Mouse (Mus musculus): ENCODE data around the gene Lair1. TPM values are rescaled to one million over a fixed set of nuclear protein-coding genes. Genes with fewer than 3 reads are reported as not detected.

Lair1 gene
- 1.7 and 2.3 TPM in 2 replicates for polyA plus RNA-seq (2015; fragmentation: Nextera tagmentation; extraction: Ambion mirVana)

GRCm38 (mm10) chr7:4063013-4063412 lies at the start of gene Lair1:
TSS of gene Lair1 (minus strand) at chr7:4063204.
- Histone ChIP-seq H3K36me3 (no peaks in the 10 kb centered on the region), H3K27me3 (no peaks in the 10 kb centered on the region), H3K9ac (replicated peaks) (no peak within 1 kb of the TSS), H3K4me3 (no peak within 1 kb of the TSS), H3K27ac (replicated peaks) (no peak within 1 kb of the TSS), H3K4me2 (replicated peaks) (no peak within 1 kb of the TSS), H3K4me1 (no peaks in the 10 kb centered on the region), H3K9me3 (no peaks in the 10 kb centered on the region)
- 85% methylated on average over 2 of the region's 2 CpGs for WGBS
- ATAC-seq (replicated peaks) = no peak

DNA sequence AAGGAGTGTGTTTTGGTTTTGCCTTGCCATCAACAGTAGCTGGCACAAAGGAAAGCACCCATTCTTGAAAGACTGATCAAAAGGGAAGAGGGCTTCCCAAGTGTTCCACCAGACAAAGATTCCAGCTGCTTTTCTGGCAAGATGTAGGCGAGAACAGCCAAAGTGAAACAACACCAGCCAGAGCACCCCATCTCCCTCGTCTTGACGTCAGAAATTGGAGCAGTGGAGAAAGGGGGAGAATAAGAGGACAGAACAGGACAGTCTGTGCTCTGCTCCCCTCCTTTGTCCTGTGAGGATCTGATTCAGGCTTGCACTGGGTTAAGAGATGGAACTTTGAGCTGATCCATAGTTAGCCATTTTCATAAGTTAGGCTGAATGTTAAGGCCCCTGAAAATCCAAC lies 48.8 kb upstream of the Lair1 start:
- no peak; the same call in 1 of the 2 replicates for ATAC-seq (replicated peaks)

DNA sequence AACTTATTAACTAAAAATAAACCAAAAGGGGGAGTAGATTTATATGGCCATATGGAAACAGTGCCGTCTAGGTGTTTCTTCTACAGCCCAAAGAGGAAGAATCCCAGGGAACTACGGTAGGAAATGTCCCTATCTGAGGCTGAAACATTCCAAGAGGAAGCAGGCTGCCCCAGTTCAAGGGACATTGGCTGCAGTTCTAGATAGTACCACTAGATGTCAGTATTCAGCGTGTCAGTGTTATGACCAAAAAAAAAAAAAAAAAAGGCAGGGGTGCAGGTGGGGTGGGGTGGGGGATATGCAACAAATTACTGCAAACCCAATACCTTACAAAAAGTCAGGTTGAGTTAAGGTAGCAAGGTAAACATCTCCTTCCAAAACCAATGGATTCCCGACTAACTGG lies 40.4 kb upstream of the Lair1 start:
- ATAC-seq (replicated peaks) = no peak; the same call in 1 of the 2 replicates
- no peaks in the 10 kb centered on the region for H3K9me3 ChIP-seq
- WGBS = 13% methylated on average over 4 of the region's 4 CpGs
- H3K27me3 ChIP-seq = no peaks in the 10 kb centered on the region
- no peak overlapping the region for H3K4me2 ChIP-seq (replicated peaks)
- no peaks in the 10 kb centered on the region for H3K4me1 ChIP-seq
- H3K36me3 ChIP-seq = no peaks in the 10 kb centered on the region
- no peak overlapping the region for H3K9ac ChIP-seq (replicated peaks)
- no peak overlapping the region for H3K4me3 ChIP-seq
- no peak overlapping the region for H3K27ac ChIP-seq (replicated peaks)

More for the DNA sequence above, 48.8 kb upstream of the Lair1 start:
- Histone ChIP-seq H3K9me3 (no peaks in the 10 kb centered on the region), H3K4me3 (no peak overlapping the region), H3K4me2 (replicated peaks) (no peak overlapping the region), H3K36me3 (no peaks in the 10 kb centered on the region), H3K27me3 (no peaks in the 10 kb centered on the region), H3K9ac (replicated peaks) (no peak overlapping the region), H3K4me1 (peaks cover 3% of the 10 kb centered on the region; the same call in 1 of the 2 replicates), H3K27ac (replicated peaks) (0 out of 2 replicates have a peak overlapping the region, but pooled peaks have one; percentile 15)
- WGBS = 28% methylated on average over 3 of the region's 3 CpGs

- no peak overlapping the region for H3K27ac ChIP-seq (replicated peaks)
- no peak overlapping the region for H3K4me2 ChIP-seq (replicated peaks)
- no peak overlapping the region for H3K9ac ChIP-seq (replicated peaks)
- H3K27me3 ChIP-seq = no peaks in the 10 kb centered on the region
- ATAC-seq (replicated peaks) = no peak
- H3K4me1 ChIP-seq = no peaks in the 10 kb centered on the region
- H3K36me3 ChIP-seq = no peaks in the 10 kb centered on the region
- no peaks in the 10 kb centered on the region for H3K9me3 ChIP-seq
- no peak overlapping the region for H3K4me3 ChIP-seq
- 91% methylated on average over 5 of the region's 5 CpGs for WGBS
These were observed 38.1 kb upstream of the Lair1 start for GRCm38 (mm10) chr7:4101144-4101543.

DNA sequence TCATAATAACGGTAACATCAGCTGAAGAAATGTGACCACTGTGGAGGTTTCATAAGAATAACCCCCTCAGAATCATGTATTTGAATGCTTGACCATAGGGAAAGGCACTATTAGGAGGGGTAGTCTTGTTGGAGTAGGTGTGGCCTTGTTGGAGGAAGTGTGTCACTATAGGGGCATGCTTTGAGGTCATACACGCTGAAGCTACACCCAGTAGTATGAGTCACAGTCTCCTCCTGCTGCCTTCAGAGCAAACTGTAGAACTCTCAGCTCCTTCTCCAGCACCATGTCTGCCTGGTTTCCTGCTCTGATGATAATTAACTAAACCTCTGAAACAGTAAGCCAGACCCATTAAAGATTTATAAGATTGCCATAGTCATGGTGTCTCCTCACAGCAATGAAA lies 35.8 kb upstream of the Lair1 start:
- H3K9me3 ChIP-seq = no peaks in the 10 kb centered on the region
- no peak overlapping the region for H3K9ac ChIP-seq (replicated peaks)
- 80% methylated on average over 2 of the region's 2 CpGs for WGBS
- no peaks in the 10 kb centered on the region for H3K36me3 ChIP-seq
- H3K27me3 ChIP-seq = no peaks in the 10 kb centered on the region
- ATAC-seq (replicated peaks) = no peak
- no peak overlapping the region for H3K4me3 ChIP-seq
- no peak overlapping the region for H3K27ac ChIP-seq (replicated peaks)
- no peak overlapping the region for H3K4me2 ChIP-seq (replicated peaks)
- H3K4me1 ChIP-seq = no peaks in the 10 kb centered on the region

GRCm38 (mm10) chr7:4098301-4098700 lies 35.3 kb upstream of the Lair1 start:
- H3K9me3 ChIP-seq = no peaks in the 10 kb centered on the region
- H3K4me3 ChIP-seq = no peak overlapping the region
- H3K36me3 ChIP-seq = no peaks in the 10 kb centered on the region
- 87% methylated on average over 2 of the region's 2 CpGs for WGBS
- H3K27ac ChIP-seq (replicated peaks) = no peak overlapping the region
- no peak for ATAC-seq (replicated peaks)
- no peaks in the 10 kb centered on the region for H3K27me3 ChIP-seq
- no peak overlapping the region for H3K4me2 ChIP-seq (replicated peaks)
- no peak overlapping the region for H3K9ac ChIP-seq (replicated peaks)
- H3K4me1 ChIP-seq = no peaks in the 10 kb centered on the region

- no peaks in the 10 kb centered on the region for H3K36me3 ChIP-seq
- H3K9me3 ChIP-seq = no peaks in the 10 kb centered on the region
- no peak overlapping the region for H3K4me3 ChIP-seq
- 58% methylated on average over 8 of the region's 8 CpGs for WGBS
- no peak overlapping the region for H3K4me2 ChIP-seq (replicated peaks)
- ATAC-seq (replicated peaks) = no peak
- H3K4me1 ChIP-seq = no peaks in the 10 kb centered on the region
- H3K9ac ChIP-seq (replicated peaks) = no peak overlapping the region
- H3K27ac ChIP-seq (replicated peaks) = no peak overlapping the region
- H3K27me3 ChIP-seq = no peaks in the 10 kb centered on the region
These were observed 28.2 kb upstream of the Lair1 start for GRCm38 (mm10) chr7:4091170-4091569.

- Histone ChIP-seq H3K4me2 (replicated peaks) (no peak overlapping the region), H3K27me3 (no peaks in the 10 kb centered on the region), H3K9ac (replicated peaks) (no peak overlapping the region), H3K36me3 (no peaks in the 10 kb centered on the region), H3K9me3 (no peaks in the 10 kb centered on the region), H3K4me1 (no peaks in the 10 kb centered on the region), H3K27ac (replicated peaks) (no peak overlapping the region), H3K4me3 (no peak overlapping the region)
- ATAC-seq (replicated peaks) = no peak
- WGBS = 91% methylated on average over 2 of the region's 2 CpGs
These were observed 25.7 kb upstream of the Lair1 start for GRCm38 (mm10) chr7:4088679-4089078.

DNA sequence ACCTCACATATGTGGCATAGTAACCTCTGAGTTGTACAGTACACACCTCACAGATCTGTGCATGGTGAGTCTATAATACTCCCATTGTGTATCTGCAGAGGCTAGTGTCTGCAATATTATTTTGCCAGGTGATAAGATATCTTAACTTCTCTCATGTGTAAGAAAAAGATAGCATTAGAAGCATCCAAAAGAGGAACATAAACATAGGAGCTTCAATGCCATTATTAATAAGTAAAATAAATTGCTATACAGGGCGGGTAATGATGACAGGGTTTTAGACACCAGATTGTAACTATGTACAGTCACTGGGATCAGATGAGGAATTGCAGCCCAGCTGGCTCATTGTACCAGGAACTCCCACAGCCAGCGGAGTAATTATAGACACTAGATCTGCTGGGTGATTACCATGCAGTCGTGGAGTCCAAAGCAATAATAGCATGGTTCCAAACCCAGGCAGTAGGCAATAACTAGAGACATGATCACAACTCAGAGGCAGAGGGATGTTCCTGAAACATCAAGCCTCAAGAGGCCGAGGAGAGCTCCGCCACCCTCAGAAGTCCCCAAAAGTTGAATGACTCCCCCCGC lies 25.0 kb upstream of the Lair1 start:
- H3K4me3 ChIP-seq = no peak overlapping the region
- H3K27ac ChIP-seq (replicated peaks) = no peak overlapping the region
- H3K4me2 ChIP-seq (replicated peaks) = no peak overlapping the region
- H3K4me1 ChIP-seq = no peaks in the 10 kb centered on the region
- H3K27me3 ChIP-seq = no peaks in the 10 kb centered on the region
- H3K9ac ChIP-seq (replicated peaks) = no peak overlapping the region
- 70% methylated on average over 6 of the region's 6 CpGs for WGBS
- H3K36me3 ChIP-seq = no peaks in the 10 kb centered on the region
- H3K9me3 ChIP-seq = no peaks in the 10 kb centered on the region
- ATAC-seq (replicated peaks) = no peak

- H3K9me3 ChIP-seq = no peaks in the 10 kb centered on the region
- no peak overlapping the region for H3K4me2 ChIP-seq (replicated peaks)
- H3K36me3 ChIP-seq = no peaks in the 10 kb centered on the region
- H3K27me3 ChIP-seq = no peaks in the 10 kb centered on the region
- H3K4me1 ChIP-seq = no peaks in the 10 kb centered on the region
- 83% methylated on average over 4 of the region's 4 CpGs for WGBS
- ATAC-seq (replicated peaks) = no peak
- H3K9ac ChIP-seq (replicated peaks) = no peak overlapping the region
- no peak overlapping the region for H3K27ac ChIP-seq (replicated peaks)
- no peak overlapping the region for H3K4me3 ChIP-seq
These were observed 24.4 kb upstream of the Lair1 start for GRCm38 (mm10) chr7:4087238-4087895.

- Histone ChIP-seq H3K9ac (replicated peaks) (no peak overlapping the region), H3K36me3 (no peaks in the 10 kb centered on the region), H3K4me2 (replicated peaks) (no peak overlapping the region), H3K4me3 (no peak overlapping the region), H3K4me1 (no peaks in the 10 kb centered on the region), H3K27me3 (no peaks in the 10 kb centered on the region), H3K9me3 (no peaks in the 10 kb centered on the region), H3K27ac (replicated peaks) (no peak overlapping the region)
- no peak for ATAC-seq (replicated peaks)
These were observed 22.6 kb upstream of the Lair1 start for GRCm38 (mm10) chr7:4085562-4085961.

DNA sequence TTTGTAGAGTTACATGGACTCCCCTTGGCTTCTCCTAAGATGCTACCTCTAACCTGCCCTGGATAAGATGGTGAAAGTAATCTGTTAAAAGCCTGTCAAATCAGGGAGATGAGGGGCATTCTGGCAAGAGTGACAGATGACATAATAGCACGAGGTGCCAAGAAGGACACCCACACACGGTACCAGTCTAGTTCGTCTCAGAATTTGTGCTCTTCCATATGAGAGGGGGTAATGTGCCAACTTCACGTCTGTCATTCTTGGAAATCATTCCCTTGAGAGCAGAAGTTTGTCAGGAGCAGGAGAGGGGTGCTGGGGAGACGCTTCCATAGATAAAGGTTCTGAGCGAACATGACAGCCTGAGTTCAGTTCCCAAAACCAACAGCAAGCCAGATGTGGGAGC lies 21.2 kb upstream of the Lair1 start:
- Histone ChIP-seq H3K27ac (replicated peaks) (no peak overlapping the region), H3K27me3 (no peaks in the 10 kb centered on the region), H3K9me3 (no peaks in the 10 kb centered on the region), H3K4me3 (no peak overlapping the region), H3K4me1 (no peaks in the 10 kb centered on the region), H3K36me3 (no peaks in the 10 kb centered on the region), H3K9ac (replicated peaks) (no peak overlapping the region), H3K4me2 (replicated peaks) (no peak overlapping the region)
- WGBS = 65% methylated on average over 6 of the region's 6 CpGs
- no peak for ATAC-seq (replicated peaks)

GRCm38 (mm10) chr7:4082804-4083203 lies 19.8 kb upstream of the Lair1 start:
- ATAC-seq (replicated peaks) = no peak
- H3K9ac ChIP-seq (replicated peaks) = no peak overlapping the region
- no peak overlapping the region for H3K27ac ChIP-seq (replicated peaks)
- WGBS = 63% methylated on average over 2 of the region's 2 CpGs
- H3K27me3 ChIP-seq = no peaks in the 10 kb centered on the region
- no peaks in the 10 kb centered on the region for H3K36me3 ChIP-seq
- no peak overlapping the region for H3K4me2 ChIP-seq (replicated peaks)
- no peaks in the 10 kb centered on the region for H3K9me3 ChIP-seq
- no peak overlapping the region for H3K4me3 ChIP-seq
- H3K4me1 ChIP-seq = no peaks in the 10 kb centered on the region

All from forebrain, embryonic 15.5 days (tissue).